Mouse (Mus musculus) MEL (cell line): ENCODE measurements around the gene Prdx2. TPM values are rescaled to one million over a fixed set of nuclear protein-coding genes. Genes with fewer than 3 reads are reported as not detected.

ENCODE experiments used
- DNase-seq: peaks from one replicate; pipeline ENCODE4 v3.0.0; 2011; ENCODE audit warnings: low read depth, low spot score
- H3K27ac ChIP-seq: 2 replicates; pipeline ENCODE4 v1.5.1; 2012; ENCODE audit warnings: low read depth, mild to moderate bottlenecking, control low read depth, low read length, moderate library complexity; ENCODE audit not compliant: control insufficient read depth
- H3K27me3 ChIP-seq, 2 experiments: fragments of 150-350 bp in 1 of 2; sonication (generic) in 1 of 2; 2 replicates each; pipeline ENCODE4 v1.6.1; 2012; ENCODE audit warnings: low read length in 2 of 2, mild to moderate bottlenecking in 2 of 2, improper control_type of control experiment in 1 of 2, moderate library complexity in 1 of 2; ENCODE audit not compliant: insufficient read depth in 2 of 2, control insufficient read depth in 1 of 2
- H3K36me3 ChIP-seq, 2 experiments: 2 replicates each; pipeline ENCODE4 v1.6.1; 2012 to 2014; ENCODE audit warnings: low read length in 2 of 2, improper control_type of control experiment in 1 of 2, inconsistent platforms in 1 of 2, mild to moderate bottlenecking in 1 of 2; ENCODE audit not compliant: insufficient read depth in 2 of 2, control insufficient read depth in 1 of 2
- H3K4me1 ChIP-seq, 2 experiments: fragments of 150-350 bp in 1 of 2; sonication (generic) in 1 of 2; 2 replicates each; pipeline ENCODE4 v1.6.1; 2012; ENCODE audit warnings: low read length in 2 of 2, improper control_type of control experiment in 1 of 2, mild to moderate bottlenecking in 1 of 2; ENCODE audit not compliant: insufficient read depth in 2 of 2, control insufficient read depth in 1 of 2
- H3K4me3 ChIP-seq, 2 experiments: fragments of 150-350 bp in 1 of 2; sonication (generic) in 1 of 2; 2 replicates each; pipeline ENCODE4 v1.5.1; 2012; ENCODE audit warnings: low read depth in 2 of 2, low read length in 2 of 2, mild to moderate bottlenecking in 2 of 2, moderate library complexity in 2 of 2, control low read depth in 1 of 2, improper control_type of control experiment in 1 of 2; ENCODE audit not compliant: control insufficient read depth in 1 of 2, insufficient read depth in 1 of 2
- H3K79me2 ChIP-seq: 2 replicates; pipeline ENCODE4 v1.6.1; 2012; ENCODE audit warnings: mild to moderate bottlenecking, low read length, moderate library complexity; ENCODE audit not compliant: control insufficient read depth, poor library complexity, insufficient read depth
- H3K9ac ChIP-seq: 2 replicates; pipeline ENCODE4 v1.6.1; 2012; ENCODE audit warnings: low read depth, mild to moderate bottlenecking, control low read depth, low read length, moderate library complexity; ENCODE audit not compliant: control insufficient read depth, poor library complexity, severe bottlenecking
- H3K9me3 ChIP-seq: fragments of 150-350 bp; sonication (generic); replicated peaks from 2 replicates; pipeline ENCODE4 v1.6.1; 2012; ENCODE audit warnings: mild to moderate bottlenecking, low read length, improper control_type of control experiment, moderate library complexity; ENCODE audit not compliant: insufficient read depth
- CHD1 ChIP-seq: IDR thresholded peaks from 2 replicates; pipeline ENCODE4 v1.6.1; 2012; ENCODE audit warnings: low read depth, mild to moderate bottlenecking, inconsistent platforms, low read length, improper control_type of control experiment
- CTCF ChIP-seq, 3 experiments: IDR thresholded peaks in 2 of 3; conservative IDR thresholded peaks in 1 of 3; 2 replicates each; pipeline ENCODE4 v1.5.1; 2011 to 2012; ENCODE audit warnings: low read length in 3 of 3, low read depth in 2 of 3, mild to moderate bottlenecking in 2 of 3, improper control_type of control experiment in 1 of 3, inconsistent platforms in 1 of 3, mixed read lengths in 1 of 3, moderate library complexity in 1 of 3; ENCODE audit not compliant: control insufficient read depth in 1 of 3, insufficient read depth in 1 of 3, poor library complexity in 1 of 3, severe bottlenecking in 1 of 3
- EP300 ChIP-seq, 2 experiments: IDR thresholded peaks; 2 replicates each; pipeline ENCODE4 v1.6.1; 2011; ENCODE audit warnings: improper control_type of control experiment in 2 of 2, low read length in 2 of 2, low read depth in 1 of 2, mild to moderate bottlenecking in 1 of 2
- ETS1 ChIP-seq: IDR thresholded peaks from 2 replicates; pipeline ENCODE4 v1.6.1; 2012; ENCODE audit warnings: low read depth, mild to moderate bottlenecking, inconsistent platforms, low read length, improper control_type of control experiment, moderate library complexity
- MEF2A ChIP-seq: IDR thresholded peaks from 2 replicates; pipeline ENCODE4 v1.6.1; 2014; ENCODE audit warnings: low read depth, mild to moderate bottlenecking, inconsistent platforms, low read length, improper control_type of control experiment; ENCODE audit not compliant: poor library complexity, insufficient replicate concordance, severe bottlenecking; ENCODE audit errors: extremely low read depth
- NRF1 ChIP-seq: IDR thresholded peaks from 2 replicates; pipeline ENCODE4 v1.6.1; 2014; ENCODE audit warnings: low read depth, mild to moderate bottlenecking, inconsistent platforms, low read length, improper control_type of control experiment, moderate library complexity; ENCODE audit not compliant: poor library complexity, insufficient read depth, severe bottlenecking
- POLR2AphosphoS2 ChIP-seq: IDR thresholded peaks from 2 replicates; pipeline ENCODE4 v1.6.1; 2011; ENCODE audit warnings: low read length, improper control_type of control experiment
- TBP ChIP-seq: IDR thresholded peaks from 2 replicates; pipeline ENCODE4 v1.8.0; 2011; ENCODE audit warnings: low read depth, low read length, improper control_type of control experiment
- UBTF ChIP-seq: IDR thresholded peaks from 2 replicates; pipeline ENCODE4 v1.6.1; 2012; ENCODE audit warnings: low read depth, mild to moderate bottlenecking, inconsistent platforms, low read length, improper control_type of control experiment, moderate library complexity, borderline replicate concordance; ENCODE audit not compliant: insufficient read depth
- ZMIZ1 ChIP-seq: IDR thresholded peaks from 2 replicates; pipeline ENCODE4 v1.6.1; 2012; ENCODE audit warnings: low read depth, mild to moderate bottlenecking, inconsistent platforms, low read length, improper control_type of control experiment, moderate library complexity
- polyA plus RNA-seq, 2 experiments: library from polyadenylated mRNA; stranded (reverse) in 1 of 2; unstranded in 1 of 2; fragments of >175 nt in 1 of 2; fragments of >200 nt in 1 of 2; gene quantifications; 2 replicates each; pipeline versions ENCODE4 v1.2.1 to v1.2.4; 2012; ENCODE audit warnings: low replicate concordance in 2 of 2, low read depth in 1 of 2; ENCODE audit not compliant: insufficient read length in 2 of 2, insufficient read depth in 1 of 2, missing spikeins in 1 of 2
- total RNA-seq: library from RNA; depleted of rRNA; stranded (reverse); fragments of 300-350 nt; gene quantifications from 2 replicates; pipeline ENCODE4 v1.2.3, GENCODE M21; 2012

The Prdx2 gene
- total and polyA plus RNA-seq, 3 experiments, result 643 to 773 (median 679) TPM

DNA sequence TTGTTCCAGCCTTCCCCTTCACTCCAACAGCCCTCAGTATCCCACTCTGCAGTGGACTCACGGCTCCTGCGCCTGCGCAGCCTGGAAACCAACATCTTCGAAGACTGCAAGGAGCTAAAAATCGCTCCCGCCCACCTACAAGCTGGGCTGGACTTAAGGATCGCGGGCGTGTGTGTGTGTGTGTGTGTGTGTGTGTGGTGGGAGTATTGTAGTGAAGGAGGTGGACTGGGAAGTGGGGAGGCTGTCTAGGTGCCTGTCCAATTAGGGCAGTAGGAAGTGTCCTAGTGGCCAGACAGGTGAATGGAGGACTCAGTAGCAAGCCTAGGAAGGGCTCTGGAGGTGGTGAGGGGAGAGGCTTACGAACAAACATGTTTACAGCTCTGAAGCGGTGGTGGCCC lies 24.2 kb upstream of the Prdx2 start:
- H3K36me3 ChIP-seq, result no peaks in the 10 kb centered on the region
- no peaks in the 10 kb centered on the region for H3K79me2 ChIP-seq
- H3K9me3 ChIP-seq, result no peaks in the 10 kb centered on the region
- no peak overlapping the region for H3K9ac ChIP-seq
- H3K4me1 ChIP-seq, result no peaks in the 10 kb centered on the region; a peak in 1 of 4 replicates
- H3K27me3 ChIP-seq, result peaks cover 0 to 4% of the 10 kb centered on the region in 2 experiments
- peak; percentile 64 for TF ChIP-seq NRF1
- no peak for TF ChIP-seq MEF2A
- no peak for TF ChIP-seq EP300 (IDR thresholded peaks at IDR 0.05; ENCODE audit: low read depth in 1 of 2, low read length in 2 of 2)
- H3K27ac ChIP-seq, result no peak overlapping the region
- DNase-seq, result no peak
- H3K4me3 ChIP-seq, result no peak overlapping the region

DNA sequence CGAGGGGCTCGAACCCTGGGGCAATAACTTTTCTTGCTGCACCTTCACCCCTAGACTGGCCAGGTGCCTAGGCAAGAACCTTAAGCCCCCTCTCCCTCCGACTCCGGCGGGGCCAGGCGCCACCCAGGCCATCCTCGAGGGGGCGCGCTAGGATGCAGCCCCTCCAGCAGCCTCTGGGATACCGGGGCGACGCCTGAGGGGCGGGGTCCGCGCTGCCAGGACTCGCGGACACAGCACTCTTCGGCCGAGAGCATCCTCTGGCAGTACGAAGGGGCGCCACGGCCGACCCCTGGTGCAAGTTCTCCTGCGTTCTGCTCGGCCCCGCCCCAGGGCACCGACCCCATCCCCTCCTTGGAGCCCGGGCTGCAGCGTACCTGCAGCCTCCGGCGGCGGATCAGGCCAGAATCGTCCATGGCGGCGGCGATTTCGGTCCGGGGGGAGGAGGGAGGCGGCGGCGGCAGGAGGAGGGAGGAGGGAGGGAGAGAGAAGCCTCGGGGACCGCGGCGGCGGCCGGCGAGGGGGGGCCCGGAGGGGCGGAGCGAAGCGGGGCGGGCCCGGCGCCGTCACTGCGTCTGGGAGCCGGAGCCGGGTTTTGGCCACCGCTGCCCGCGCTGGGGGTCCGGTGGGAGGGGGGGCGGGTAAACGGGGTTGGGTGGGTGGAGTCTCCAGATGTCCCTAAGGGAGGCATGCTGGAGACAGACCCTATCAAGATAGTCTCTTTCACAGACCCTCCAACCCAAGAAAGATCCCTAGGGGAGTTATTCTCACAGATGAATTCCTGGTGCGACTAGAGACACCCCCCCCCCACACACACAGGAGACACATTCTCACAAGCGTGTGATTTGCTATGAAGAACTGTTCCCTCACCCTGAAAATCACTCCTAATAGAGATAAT lies 23.5 kb upstream of the Prdx2 start:
- no peak overlapping the region for H3K9ac ChIP-seq
- no peaks in the 10 kb centered on the region; a peak in 1 of 4 replicates for H3K4me1 ChIP-seq
- no peaks in the 10 kb centered on the region for H3K9me3 ChIP-seq
- H3K79me2 ChIP-seq, result no peaks in the 10 kb centered on the region
- H3K27ac ChIP-seq, result no peak overlapping the region
- peaks cover 0 to 4% of the 10 kb centered on the region in 2 experiments for H3K27me3 ChIP-seq
- H3K36me3 ChIP-seq, result no peaks in the 10 kb centered on the region
- DNase-seq, result no peak
- no peak overlapping the region for H3K4me3 ChIP-seq
- TF ChIP-seq POLR2AphosphoS2, result no peak
- TF ChIP-seq ZMIZ1, result no peak
- TF ChIP-seq CTCF (IDR thresholded peaks at IDR 0.05 in 2 of 3, conservative IDR thresholded peaks at IDR 0.05 in 1 of 3; ENCODE audit: control insufficient read depth in 1 of 3, insufficient read depth in 1 of 3, low read depth in 2 of 3, low read length in 3 of 3, poor library complexity in 1 of 3, severe bottlenecking in 1 of 3), result peak in 1 of 3 experiments; percentile 38; a peak in 2 of 6 replicates

DNA sequence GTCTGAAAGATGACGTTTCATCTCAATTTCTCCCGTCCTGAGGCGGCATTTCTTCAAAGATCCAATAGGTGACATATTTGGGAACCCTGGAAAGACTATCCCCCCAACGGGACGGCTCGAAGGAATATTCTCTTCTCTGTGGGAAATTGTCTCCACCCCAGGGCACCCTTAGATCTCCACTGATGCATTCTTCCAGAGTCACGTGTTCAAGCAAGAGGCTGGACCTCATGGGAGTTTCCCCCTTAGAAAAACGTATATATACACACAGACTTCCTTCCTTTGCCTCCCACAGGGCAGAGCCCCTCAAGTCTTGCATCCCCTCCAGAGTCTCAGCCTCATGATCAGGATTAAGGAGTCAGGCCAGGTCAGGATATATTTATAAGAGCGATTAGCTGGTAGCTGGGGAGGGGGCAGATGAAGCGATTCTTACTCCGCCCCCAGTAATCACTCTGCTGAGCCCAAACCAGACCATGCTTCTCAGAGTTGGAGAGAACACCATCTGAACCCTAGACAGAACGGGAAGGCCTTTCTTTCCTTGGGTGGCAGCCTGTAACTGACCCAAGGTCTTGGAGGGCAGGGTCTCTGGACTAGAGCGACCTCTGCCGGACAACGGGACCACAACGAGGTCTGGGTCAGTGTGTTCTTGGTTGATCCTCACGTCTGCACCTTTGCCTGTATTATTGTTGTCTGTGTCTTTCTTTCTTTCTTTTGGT lies 22.7 kb upstream of the Prdx2 start, which contains the start of gene Rtbdn:
Gene Rtbdn (plus strand): TSS at position 464 of the 713 bp plus-strand sequence.
- Histone ChIP-seq H3K27me3 (peaks cover 0 to 4% of the 10 kb centered on the region in 2 experiments), H3K4me1 (no peaks in the 10 kb centered on the region; a peak in 1 of 4 replicates), H3K27ac (no peak within 1 kb of the TSS), H3K9ac (no peak within 1 kb of the TSS), H3K79me2 (no peaks in the 10 kb centered on the region), H3K36me3 (no peaks in the 10 kb centered on the region), H3K9me3 (no peaks in the 10 kb centered on the region), H3K4me3 (no peak within 1 kb of the TSS)
- TF ChIP-seq CHD1 (no peak), TBP (no peak), ETS1 (no peak), CTCF (IDR thresholded peaks at IDR 0.05 in 2 of 3, conservative IDR thresholded peaks at IDR 0.05 in 1 of 3; ENCODE audit: control insufficient read depth in 1 of 3, insufficient read depth in 1 of 3, low read depth in 2 of 3, low read length in 3 of 3, poor library complexity in 1 of 3, severe bottlenecking in 1 of 3) (no peak), UBTF (no peak), ZMIZ1 (no peak)
- DNase-seq, result no peak
